Mouse (Mus musculus): ENCODE data around the gene Osbpl11. TPM values are rescaled to one million over a fixed set of nuclear protein-coding genes. Genes with fewer than 3 reads are reported as not detected.
"Not testable (repeated sequence)": the region's sequence is repeated elsewhere in the genome, so short reads cannot be mapped to it uniquely, and the experiment has no call there.

Osbpl11 gene
- total RNA-seq, 2 experiments from 2014 or later: 13.8 to 14.5 TPM

DNA sequence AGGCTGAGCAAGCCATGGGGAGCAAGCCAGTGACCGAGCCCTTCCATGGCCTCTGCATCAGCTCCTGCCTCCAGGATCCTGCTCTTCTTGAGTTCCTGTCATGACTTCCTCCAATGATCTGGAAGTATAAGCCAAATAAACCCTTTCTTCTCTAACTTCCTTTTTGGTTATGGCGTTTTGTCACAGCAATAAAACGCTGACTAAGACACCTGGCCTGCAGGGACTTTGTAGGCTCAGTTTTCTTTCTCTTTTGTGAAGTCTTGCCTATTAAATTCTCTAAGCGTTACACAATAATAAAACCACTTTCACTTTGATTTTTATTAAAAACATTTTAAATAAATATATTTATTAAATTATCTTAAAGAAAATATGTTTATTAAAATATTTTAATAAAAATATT, 7.1 kb upstream of the Osbpl11 start:
- no peak for DNase-seq

DNA sequence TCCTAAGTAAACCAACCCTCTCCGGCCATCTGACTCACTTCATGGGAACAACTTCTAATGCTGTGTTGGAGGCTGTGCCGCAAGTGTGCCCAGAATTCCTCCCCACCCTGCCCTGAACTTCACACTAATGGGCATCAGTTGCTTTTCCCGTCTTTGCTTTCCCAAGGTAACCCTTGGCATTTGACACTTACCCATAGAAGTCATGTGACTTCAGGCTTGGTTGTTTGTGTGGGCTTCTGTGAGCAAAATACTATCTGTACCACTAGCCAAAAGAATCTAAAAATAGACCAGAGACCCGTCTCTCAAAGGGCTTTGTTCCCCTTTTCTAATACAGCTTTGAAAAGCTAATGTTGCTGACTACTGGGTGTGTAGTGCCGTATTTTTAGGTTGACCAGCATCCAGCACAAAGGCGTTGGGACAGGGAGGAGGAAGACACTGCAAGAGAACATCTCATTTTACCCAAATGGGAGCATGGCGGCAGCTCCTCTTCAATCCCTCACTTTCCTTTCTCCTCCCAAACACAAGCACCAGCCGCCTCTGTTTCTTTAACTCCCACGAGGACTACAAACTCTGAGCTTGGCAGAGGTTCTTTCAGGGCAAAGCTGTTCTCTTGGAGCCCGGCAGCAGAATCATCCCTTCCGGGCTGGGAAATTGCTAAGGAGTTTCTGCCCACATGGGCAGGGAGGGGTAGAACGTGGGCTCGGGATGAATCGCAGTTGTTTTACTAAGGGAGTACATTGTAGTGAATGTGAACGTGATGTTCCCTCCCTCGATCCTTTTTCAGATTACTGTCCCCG, 6.4 kb upstream of the Osbpl11 start:
- DNase-seq: peak; percentile 35

DNA sequence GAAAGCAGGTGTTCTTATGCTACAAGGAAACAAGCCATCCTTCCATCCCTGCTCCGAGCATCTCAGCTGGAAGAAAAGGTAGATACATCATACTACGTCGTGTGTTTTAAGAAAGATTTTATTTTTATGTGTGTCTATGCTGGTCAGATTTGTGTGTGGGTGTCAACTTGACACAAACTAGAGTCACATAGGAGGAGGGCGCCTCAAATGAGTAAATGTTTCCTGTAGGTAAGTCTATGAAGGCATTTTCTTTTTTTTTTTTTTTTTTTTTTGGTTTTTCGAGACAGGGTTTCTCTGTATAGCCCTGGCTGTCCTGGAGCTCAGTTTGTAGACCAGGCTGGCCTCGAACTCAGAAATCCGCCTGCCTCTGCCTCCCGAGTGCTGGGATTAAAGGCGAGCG, 5.6 kb upstream of the Osbpl11 start:
- not testable (repeated sequence) for DNase-seq

DNA sequence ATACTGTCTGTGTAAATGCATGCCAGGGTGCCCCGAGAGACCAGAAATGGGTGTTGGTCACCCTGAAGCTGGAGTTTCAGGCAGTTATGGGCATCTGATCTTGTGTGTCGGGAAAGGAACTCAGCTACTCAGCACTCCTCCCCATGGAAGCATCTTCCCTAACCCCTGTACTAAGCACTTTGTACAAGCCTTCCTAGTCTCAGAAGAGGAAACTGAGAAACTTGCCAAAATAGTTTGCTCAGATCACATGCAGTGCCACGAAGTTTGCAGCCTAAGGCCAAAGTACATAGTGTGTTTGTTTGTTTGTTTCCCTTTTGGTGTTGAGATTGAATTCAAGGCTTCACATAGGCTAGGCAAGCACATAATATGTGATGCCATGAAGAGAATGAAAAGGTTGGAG, 5.0 kb upstream of the Osbpl11 start:
- DNase-seq: no peak

DNA sequence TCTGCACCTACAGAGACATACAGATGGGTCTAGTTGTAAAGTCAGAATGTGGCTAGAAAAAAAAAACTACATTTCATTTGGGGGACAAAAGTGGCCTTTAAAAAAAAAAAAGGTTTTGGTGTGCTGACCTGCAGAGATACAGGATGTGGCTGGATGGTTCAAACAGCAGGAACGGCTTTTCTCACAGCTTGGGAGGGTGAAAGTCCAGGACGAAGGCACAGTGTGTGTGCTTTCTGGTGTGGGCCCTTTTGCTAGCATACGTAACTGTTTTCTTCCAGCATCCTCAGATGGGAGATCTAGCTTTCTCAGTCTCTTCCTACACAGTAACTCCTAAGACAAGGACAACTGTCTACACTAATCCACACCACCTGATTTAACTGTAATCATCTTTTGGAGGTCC, 4.1 kb upstream of the Osbpl11 start:
- no peak for DNase-seq

DNA sequence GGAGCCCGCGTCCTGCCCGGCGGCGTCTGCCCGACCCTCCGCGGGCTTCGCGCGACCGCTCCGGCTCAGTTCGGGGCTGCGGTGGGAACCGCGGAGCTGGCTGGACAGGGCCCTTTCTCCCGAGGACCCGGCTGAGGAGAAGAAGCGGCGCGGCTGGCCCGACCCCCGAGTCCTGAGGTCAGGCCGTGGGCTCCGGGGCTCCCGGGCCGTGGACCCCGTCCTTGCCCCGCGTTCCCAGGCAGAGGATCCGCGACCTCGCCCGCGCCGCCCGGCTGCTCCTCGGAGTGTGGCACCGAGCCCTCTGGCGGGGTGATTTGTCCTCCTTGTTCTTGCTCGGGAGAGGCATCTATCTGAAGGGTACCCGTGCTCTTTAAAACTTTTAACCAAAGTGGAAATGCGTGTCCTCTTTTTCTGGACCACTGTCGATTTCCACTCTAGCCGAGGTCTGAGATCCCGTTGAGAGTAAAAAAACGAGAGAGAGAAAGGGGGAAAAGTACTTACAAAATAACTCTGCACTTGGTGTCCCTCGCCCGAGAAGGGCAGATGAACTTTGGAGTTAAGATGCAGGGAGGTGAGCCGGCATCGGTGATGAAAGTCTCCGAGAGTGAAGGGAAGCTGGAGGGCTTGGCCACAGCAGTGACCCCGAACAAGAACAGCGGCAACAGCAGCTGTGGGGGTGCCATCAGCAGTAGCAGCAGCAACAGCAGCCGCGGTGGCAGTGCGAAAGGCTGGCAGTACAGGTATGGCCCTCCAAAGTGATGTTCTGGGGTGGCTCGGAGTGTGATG, 583 bp downstream of the Osbpl11 start:
- DNase-seq: peak; percentile 28

DNA sequence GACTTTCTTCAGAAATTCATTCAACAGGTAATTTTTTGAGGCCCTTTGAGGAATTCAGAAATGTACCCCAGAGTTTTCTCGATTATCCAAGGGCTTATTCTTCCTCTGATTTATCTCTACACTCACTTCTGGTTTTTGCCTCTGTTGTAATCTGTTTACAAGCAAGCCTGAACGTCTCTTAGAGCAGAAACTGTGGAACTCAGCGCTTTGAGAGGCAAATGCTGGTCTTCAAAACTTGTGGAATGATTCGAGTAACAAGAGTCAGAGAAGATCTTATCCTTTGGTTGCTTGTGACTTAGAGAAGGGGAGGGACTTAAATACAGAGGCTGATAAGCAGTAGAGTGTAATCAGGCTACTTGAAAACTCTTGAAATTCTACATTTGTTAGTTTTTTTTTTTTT, 1.3 kb downstream of the Osbpl11 start:
- no peak for DNase-seq

DNA sequence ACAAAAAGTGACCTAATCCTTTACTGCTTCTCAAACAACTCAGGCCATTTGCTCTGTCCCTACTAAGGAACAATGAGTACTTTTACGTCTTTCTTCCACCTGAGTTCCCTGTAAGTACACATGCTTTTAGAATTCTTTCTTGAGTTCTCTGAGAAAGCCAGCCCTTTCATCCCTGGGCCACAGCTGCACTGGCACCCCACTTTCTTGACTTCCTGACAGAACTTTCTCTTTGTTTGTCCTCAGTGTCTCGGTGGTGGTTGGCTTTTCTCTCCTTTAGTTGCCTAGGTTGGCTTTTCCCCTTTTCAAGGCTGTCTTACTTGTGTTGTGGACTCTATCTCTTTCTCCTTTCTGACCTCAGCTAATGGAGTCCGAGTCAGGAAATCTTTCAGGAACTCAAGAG, 3.2 kb downstream of the Osbpl11 start:
- no peak for DNase-seq

DNA sequence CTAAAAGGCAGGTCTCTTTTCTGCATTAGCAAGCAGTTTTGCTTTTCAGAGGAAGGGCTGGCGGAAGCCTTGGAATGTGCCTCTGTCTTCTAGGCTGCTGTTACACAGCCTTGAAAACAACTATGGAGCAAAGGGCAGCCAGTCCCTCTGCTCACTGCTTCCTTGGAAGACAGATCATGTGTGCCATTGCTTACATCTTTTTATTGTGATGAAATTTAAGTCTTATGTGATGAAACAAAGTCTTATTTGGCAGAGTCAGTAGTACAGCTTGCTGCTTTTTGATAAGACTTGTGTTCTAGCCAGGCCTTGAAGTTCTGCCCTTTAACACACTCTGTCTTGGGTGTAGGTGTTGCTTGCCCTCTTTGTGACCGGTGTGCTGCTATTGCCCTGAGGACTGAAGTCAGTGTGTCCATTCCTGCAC, 6.8 kb downstream of the Osbpl11 start:
- no peak for DNase-seq

DNA sequence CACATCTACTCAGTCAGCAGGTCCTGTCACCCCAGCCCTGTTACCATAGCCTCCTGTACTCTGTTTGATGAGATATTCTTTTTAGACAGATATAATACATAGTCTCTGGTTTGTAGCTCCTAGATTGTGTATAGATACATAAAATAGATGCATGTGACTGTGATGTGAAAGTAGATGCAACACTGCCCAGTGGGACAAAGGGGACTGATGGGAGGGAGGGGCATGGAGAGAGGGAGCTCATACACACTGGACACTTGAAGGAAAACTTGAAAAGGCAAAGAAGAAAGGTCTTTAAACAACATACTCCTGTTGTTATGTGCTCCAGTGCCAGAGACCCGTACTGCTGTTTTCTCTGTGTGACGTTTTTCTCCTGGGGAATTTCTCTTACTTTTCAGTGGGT, 7.4 kb downstream of the Osbpl11 start:
- DNase-seq: no peak

DNA sequence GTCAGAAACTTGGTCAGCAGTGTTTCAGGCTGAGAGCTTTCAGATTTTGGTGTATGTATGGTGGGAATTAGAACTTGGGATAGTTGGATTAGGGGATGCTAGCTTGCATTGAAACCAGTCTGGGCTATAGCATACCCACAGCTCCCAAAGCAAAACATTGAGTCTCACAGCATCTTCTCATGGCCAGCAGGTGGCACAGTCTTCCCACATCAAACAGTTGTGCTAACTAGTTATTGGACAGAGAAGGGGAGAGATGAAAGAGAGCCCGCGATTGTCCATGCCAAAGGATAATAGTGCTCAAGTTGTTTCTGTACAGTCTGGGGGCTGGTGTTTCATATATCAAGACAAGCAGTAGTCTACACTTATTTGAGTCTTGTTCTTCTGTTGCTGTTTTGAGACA, 8.8 kb downstream of the Osbpl11 start:
- no peak for DNase-seq

DNA sequence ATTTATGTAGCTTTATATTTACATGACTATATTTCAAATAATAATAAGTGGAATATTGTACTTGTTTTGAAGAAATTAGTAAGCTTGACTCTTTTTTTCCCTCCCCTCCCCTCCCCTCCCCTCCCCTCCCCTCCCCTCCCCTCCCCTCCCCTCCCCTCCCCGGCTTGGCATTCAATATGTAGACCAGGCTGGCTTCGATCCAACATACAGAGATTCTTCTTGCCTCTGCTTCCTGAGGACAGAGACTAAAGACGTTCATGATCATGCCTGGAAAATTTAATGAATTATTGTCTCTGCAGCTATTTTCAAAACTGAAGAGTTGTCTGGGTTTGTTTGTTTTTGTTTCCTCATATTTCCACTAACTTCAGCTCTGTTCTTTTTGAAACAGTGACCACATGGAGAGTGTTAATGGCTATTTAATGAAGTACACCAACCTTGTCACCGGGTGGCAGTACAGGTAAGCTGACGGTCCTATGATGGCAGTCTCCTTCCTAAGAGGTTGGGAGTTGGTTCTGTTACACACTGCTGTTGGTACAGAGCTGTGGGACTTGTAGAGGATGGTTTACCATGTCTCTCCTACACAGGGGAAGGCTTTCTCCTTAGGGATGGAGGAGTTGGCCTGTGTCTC, 10.9 kb downstream of the Osbpl11 start:
- DNase-seq: no peak

DNA sequence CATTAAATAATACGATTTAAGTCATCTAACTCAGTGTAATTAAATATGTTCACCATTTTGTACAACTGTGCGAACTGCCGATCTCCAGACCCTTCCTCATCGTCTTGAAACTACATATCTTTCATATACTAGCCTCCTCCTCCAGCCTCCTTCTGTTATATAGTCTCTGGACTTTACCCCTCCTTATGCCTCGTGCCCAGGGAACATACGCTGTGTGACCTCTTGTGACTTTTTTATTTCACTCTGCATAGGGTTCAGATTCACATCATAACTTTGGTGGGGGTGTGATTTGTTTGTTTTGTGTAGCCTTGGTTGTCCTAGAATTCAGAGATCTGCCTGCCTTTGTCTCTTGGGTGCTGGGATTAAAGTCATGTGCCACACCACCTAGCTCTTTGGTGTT, 11.7 kb downstream of the Osbpl11 start:
- no peak for DNase-seq

DNA sequence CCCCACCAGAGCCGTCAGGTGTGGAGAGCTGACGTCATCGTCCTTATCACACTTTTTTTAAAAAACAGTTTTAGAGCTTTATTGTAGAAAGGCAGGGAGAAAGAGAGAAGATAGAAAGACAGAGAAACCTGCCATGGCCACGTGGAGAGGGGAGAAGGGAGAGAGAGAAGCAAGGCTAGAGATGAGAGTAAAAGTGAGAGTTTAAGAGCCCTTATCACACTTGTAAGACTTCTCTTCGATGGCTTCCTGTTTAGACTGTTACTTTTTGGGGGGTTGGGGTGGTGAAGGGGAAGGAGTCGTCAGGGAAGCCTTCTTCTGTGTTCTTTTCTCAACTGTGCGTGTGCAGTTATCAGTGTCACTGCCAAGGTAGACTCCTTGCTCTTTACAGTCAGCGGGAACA, 15.7 kb downstream of the Osbpl11 start:
- DNase-seq: no peak

DNA sequence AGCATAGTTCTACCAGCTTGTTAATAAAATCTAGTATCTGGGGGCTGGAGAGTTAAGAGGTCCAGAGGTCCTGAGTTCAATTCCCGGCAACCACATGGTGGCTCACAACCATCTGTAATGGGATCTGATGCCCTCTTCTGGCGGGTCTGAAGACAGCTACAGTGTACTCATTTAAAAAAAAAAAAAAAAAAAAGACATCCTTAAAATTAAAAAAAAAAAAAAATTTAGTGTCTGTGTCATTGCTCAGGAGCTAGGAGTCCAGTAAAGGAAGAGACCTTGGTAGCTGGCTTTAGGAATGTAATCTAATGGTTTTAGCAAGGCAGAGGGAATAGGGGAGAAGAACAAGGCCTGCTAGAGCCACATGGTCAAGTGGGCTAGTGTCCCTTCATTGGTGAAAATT, 25.9 kb downstream of the Osbpl11 start:
- DNase-seq: no peak

DNA sequence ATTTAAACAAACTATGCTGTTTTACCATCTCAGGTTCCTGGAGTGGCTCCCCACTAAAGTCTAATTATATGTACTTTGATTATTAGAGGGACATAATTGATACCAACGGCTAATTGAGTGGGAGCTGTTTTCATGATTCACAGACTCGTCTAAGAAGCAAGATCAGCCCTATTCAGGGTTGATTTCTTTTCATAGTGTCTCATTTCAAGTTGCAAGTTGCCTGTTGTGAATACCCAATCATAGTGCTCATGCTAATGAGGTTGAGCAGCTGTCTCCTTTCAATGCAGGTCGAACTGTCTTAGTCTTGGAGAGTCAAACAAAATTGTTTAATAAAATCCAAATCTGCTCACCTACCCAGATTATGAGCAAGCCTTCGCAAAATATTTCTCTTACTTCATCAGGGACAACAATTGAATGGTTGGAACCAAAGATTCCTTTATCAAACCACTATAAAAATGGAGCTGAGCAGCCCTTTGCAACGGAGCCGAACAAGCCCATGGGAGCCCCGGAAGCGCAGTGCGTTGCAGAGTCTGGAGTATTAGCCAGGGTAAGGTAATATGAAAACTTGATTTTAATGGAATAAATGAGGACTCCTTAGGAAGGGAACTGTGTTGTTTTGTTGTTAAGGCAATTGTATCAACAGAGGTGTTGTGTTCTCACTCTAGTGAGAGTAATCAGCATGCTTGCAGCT, 31.6 kb downstream of the Osbpl11 start:
- DNase-seq: no peak

DNA sequence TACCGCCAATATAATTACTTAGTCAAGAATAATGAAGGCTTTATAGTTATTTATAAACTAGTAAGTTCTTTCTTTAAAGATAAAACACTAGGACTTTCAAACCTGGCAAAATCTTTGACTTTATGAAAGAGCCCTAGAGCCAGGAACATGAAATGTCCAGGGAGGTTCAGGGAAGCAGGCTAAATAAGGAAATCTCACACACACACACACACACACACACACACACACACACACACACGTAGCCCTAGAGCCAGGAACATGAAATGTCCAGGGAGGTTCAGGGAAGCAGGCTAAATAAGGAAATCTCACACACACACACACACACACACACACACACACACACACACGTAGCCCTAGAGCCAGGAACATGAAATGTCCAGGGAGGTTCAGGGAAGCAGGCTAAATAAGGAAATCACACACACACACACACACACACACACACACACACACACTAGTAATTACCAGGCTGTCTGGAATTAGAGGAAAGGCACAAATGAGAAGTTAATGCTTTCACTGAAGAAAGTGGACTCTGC, 32.7 kb downstream of the Osbpl11 start:
- not testable (repeated sequence) for DNase-seq

DNA sequence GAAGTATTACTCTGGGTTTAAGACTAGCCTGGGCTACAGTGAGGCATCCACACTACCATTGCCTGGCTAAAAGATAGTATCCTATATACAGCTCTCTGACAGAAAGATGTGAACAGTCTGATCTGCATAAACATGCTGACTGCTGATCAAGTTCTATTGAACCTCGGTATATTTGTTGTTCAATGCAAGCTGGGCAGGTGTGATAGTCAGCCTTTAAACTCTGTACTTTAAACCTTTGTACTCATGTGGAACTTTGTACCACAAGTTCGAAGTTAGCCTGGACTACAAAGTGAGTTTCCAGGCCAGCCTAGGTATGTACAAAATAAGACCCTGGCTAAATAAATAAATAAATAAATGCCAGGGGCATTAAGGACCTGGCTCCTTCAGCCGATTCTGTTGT, 37.6 kb downstream of the Osbpl11 start:
- no peak for DNase-seq

DNA sequence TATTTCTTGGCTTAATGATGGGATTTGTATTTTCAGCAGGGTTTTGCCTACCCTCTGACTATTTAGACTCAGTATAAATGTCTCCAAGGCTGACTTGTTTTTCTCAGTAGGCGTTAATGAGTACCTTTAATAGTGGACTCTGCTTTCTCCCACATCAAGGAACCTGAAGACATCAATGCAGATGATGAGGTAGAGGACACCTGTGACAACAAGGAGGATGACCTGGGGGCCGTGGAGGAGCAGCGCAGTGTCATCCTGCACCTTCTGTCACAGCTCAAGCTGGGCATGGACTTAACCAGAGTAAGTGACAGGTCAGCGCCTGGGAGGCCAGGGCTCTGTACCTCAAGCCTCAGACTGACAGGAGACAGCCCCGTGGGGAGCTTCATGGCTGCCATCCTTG, 39.5 kb downstream of the Osbpl11 start:
- DNase-seq: no peak

DNA sequence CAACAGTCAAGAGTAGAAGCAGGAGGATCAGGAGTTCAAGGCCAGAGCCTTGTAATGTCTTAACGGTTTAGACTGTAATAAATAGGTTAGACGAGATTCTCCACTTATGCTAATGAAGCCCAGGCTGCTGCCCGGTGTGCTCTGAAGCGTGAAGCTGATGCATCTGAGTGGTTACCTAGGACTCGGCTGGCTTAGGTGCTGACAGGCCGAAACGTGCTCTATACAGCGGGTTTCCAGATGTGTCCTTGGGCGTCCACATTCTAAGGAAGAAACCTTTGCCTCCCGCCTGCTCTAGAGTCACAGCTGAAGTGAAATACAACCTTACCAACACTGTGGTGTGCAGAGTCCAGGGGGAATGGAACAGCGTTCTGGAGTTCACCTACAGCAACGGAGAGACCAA, 49.3 kb downstream of the Osbpl11 start:
- DNase-seq: no peak

DNA sequence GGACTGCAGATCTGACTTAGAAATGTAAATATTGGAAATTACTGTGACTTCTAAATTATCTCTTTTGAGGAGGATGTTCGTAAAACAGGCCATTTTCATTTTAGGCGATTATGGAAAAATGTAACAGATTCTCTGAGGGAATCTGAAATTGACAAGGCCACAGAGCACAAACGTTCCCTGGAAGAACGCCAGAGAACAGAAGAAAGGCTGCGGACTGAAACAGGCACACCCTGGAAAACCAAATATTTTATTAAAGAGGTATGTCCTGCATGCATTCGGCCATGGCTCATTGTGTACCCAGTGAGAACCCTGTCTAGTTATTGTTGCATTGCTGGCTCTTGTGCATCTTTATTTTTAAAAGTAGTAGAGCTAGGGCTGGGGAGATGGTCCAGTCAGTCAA, 51.3 kb downstream of the Osbpl11 start:
- DNase-seq: no peak

DNA sequence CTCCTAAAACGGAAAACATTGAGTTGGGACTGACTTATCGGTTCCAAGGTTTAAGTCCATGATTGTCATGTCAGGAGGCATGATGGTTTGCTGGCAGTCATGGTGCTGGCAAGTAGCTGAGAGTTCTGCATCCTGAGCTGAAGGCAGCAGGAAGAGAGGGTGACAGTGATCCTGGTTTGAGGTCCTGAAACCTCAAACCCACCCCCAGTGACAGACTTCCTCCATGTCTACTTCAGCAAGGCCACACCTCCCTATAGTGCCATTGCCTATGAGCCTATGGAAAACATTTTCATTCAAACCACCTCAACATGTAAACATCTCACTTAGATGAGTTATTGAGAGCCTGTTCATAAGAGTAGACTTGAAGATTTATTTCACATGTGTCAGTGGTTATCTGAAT, 54.4 kb downstream of the Osbpl11 start:
- no peak for DNase-seq

Data from gastrocnemius, postnatal 25 days (tissue).